Mouse (Mus musculus): ENCODE results near the gene Gm6760.

The Gm6760 gene

GRCm38 (mm10) chrX:64152098-64152497, at the start of gene Gm6760:
Gene Gm6760 (minus strand): TSS chrX:64152198.
- no peak for DNase-seq (ENCODE audit: extremely low read depth, insufficient read length, low spot score)

- DNase-seq (ENCODE audit: extremely low read depth, insufficient read length, low spot score), result no peak
Observed at GRCm38 (mm10) chrX:64181246-64181645, 29.2 kb upstream of the Gm6760 start.

GRCm38 (mm10) chrX:64173248-64173647, 21.2 kb upstream of the Gm6760 start, which contains the start of gene 3830417A13Rik:
Gene 3830417A13Rik (plus strand): TSS chrX:64173548.
- DNase-seq (ENCODE audit: extremely low read depth, insufficient read length, low spot score), result no peak

Measured in 3134 (cell line).